Mouse (Mus musculus): Measurements from ENCODE around the gene Dffa. TPM values are rescaled to one million over a fixed set of nuclear protein-coding genes. Genes with fewer than 3 reads are reported as not detected.
"Not testable (repeated sequence)": the region's sequence is repeated elsewhere in the genome, so short reads cannot be mapped to it uniquely, and the experiment has no call there.

Gene Dffa
- polyA plus RNA-seq, 1 experiment from 2014 or later: 17.7 TPM

GRCm38 (mm10) chr4:149080111-149080510 lies 23.8 kb upstream of the Dffa start:
- 91% methylated on average over 8 of the region's 8 CpGs for WGBS
- no peak overlapping the region for H3K4me2 ChIP-seq (ENCODE audit: low read length)
- H3K36me3 ChIP-seq (ENCODE audit: control insufficient read depth, insufficient read depth, low read length): peaks cover 3% of the 10 kb centered on the region; the same call in 1 of the 2 replicates
- ATAC-seq (ENCODE audit: low FRiP score, low TSS enrichment) (no peak), DNase-seq (no peak)
- no peaks in the 10 kb centered on the region for H3K9me3 ChIP-seq (ENCODE audit: control insufficient read depth, low read length)
- no peaks in the 10 kb centered on the region for H3K27me3 ChIP-seq (ENCODE audit: control insufficient read depth, insufficient read depth, low read length)
- no peak overlapping the region for H3K4me3 ChIP-seq (replicated peaks; ENCODE audit: low read depth, low read length)
- H3K9ac ChIP-seq (replicated peaks; ENCODE audit: low read length): no peak overlapping the region
- H3K4me1 ChIP-seq (ENCODE audit: control insufficient read depth, insufficient read depth, low read length): no peaks in the 10 kb centered on the region
- H3K27ac ChIP-seq (replicated peaks; ENCODE audit: low read depth, low read length): no peak overlapping the region

- Histone ChIP-seq H3K9me3 (ENCODE audit: control insufficient read depth, low read length) (no peaks in the 10 kb centered on the region), H3K4me2 (ENCODE audit: low read length) (no peak overlapping the region), H3K9ac (replicated peaks; ENCODE audit: low read length) (no peak overlapping the region), H3K4me3 (replicated peaks; ENCODE audit: low read depth, low read length) (no peak overlapping the region), H3K4me1 (ENCODE audit: control insufficient read depth, insufficient read depth, low read length) (no peaks in the 10 kb centered on the region), H3K27ac (replicated peaks; ENCODE audit: low read depth, low read length) (no peak overlapping the region), H3K27me3 (ENCODE audit: control insufficient read depth, insufficient read depth, low read length) (no peaks in the 10 kb centered on the region), H3K36me3 (ENCODE audit: control insufficient read depth, insufficient read depth, low read length) (no peaks in the 10 kb centered on the region)
- 82% methylated on average over 17 of the region's 17 CpGs for WGBS
- ATAC-seq (ENCODE audit: low FRiP score, low TSS enrichment): no peak
- DNase-seq: no peak
Measured at GRCm38 (mm10) chr4:149081528-149081927, 22.4 kb upstream of the Dffa start.

GRCm38 (mm10) chr4:149085381-149085780 lies 18.6 kb upstream of the Dffa start:
- DNase-seq (no peak), ATAC-seq (ENCODE audit: low FRiP score, low TSS enrichment) (no peak)
- Histone ChIP-seq H3K27ac (replicated peaks; ENCODE audit: low read depth, low read length) (no peak overlapping the region), H3K4me1 (ENCODE audit: control insufficient read depth, insufficient read depth, low read length) (no peaks in the 10 kb centered on the region), H3K4me3 (replicated peaks; ENCODE audit: low read depth, low read length) (no peak overlapping the region), H3K9me3 (ENCODE audit: control insufficient read depth, low read length) (no peaks in the 10 kb centered on the region), H3K9ac (replicated peaks; ENCODE audit: low read length) (no peak overlapping the region), H3K36me3 (ENCODE audit: control insufficient read depth, insufficient read depth, low read length) (no peaks in the 10 kb centered on the region), H3K27me3 (ENCODE audit: control insufficient read depth, insufficient read depth, low read length) (no peaks in the 10 kb centered on the region), H3K4me2 (ENCODE audit: low read length) (no peak overlapping the region)
- 80% methylated on average over 5 of the region's 5 CpGs for WGBS

- no peak overlapping the region for H3K9ac ChIP-seq (replicated peaks; ENCODE audit: low read length)
- no peaks in the 10 kb centered on the region for H3K4me1 ChIP-seq (ENCODE audit: control insufficient read depth, insufficient read depth, low read length)
- no peak overlapping the region for H3K27ac ChIP-seq (replicated peaks; ENCODE audit: low read depth, low read length)
- ATAC-seq (ENCODE audit: low FRiP score, low TSS enrichment): no peak
- DNase-seq: no peak
- no peaks in the 10 kb centered on the region for H3K9me3 ChIP-seq (ENCODE audit: control insufficient read depth, low read length)
- no peaks in the 10 kb centered on the region for H3K27me3 ChIP-seq (ENCODE audit: control insufficient read depth, insufficient read depth, low read length)
- H3K4me3 ChIP-seq (replicated peaks; ENCODE audit: low read depth, low read length): no peak overlapping the region
- H3K36me3 ChIP-seq (ENCODE audit: control insufficient read depth, insufficient read depth, low read length): peaks cover 6% of the 10 kb centered on the region; the same call in 1 of the 2 replicates
- no peak overlapping the region for H3K4me2 ChIP-seq (ENCODE audit: low read length)
- 93% methylated on average over 8 of the region's 8 CpGs for WGBS
Measured at GRCm38 (mm10) chr4:149091364-149091763, 12.6 kb upstream of the Dffa start.

- Histone ChIP-seq H3K9me3 (ENCODE audit: control insufficient read depth, low read length) (no peaks in the 10 kb centered on the region), H3K4me2 (ENCODE audit: low read length) (peak overlapping the region; percentile 91), H3K9ac (replicated peaks; ENCODE audit: low read length) (no peak overlapping the region), H3K36me3 (ENCODE audit: control insufficient read depth, insufficient read depth, low read length) (peaks cover 5% of the 10 kb centered on the region; the same call in 1 of the 2 replicates), H3K4me1 (ENCODE audit: control insufficient read depth, insufficient read depth, low read length) (peaks cover 9% of the 10 kb centered on the region), H3K27me3 (ENCODE audit: control insufficient read depth, insufficient read depth, low read length) (no peaks in the 10 kb centered on the region), H3K4me3 (replicated peaks; ENCODE audit: low read depth, low read length) (peak overlapping the region; percentile 97; the same call in 1 of the 2 replicates), H3K27ac (replicated peaks; ENCODE audit: low read depth, low read length) (no peak overlapping the region)
- DNase-seq (no peak), ATAC-seq (ENCODE audit: low FRiP score, low TSS enrichment) (no peak)
- WGBS: 86% methylated on average over 3 of the region's 3 CpGs
Measured at GRCm38 (mm10) chr4:149097956-149098355, 6.0 kb upstream of the Dffa start.

GRCm38 (mm10) chr4:149098571-149098970 lies 5.4 kb upstream of the Dffa start:
- H3K4me2 ChIP-seq (ENCODE audit: low read length): peak overlapping the region; percentile 91
- DNase-seq (no peak), ATAC-seq (ENCODE audit: low FRiP score, low TSS enrichment) (no peak)
- no peaks in the 10 kb centered on the region for H3K27me3 ChIP-seq (ENCODE audit: control insufficient read depth, insufficient read depth, low read length)
- peak overlapping the region; percentile 84; the same call in 1 of the 2 replicates for H3K9ac ChIP-seq (replicated peaks; ENCODE audit: low read length)
- H3K4me1 ChIP-seq (ENCODE audit: control insufficient read depth, insufficient read depth, low read length): peaks cover 9% of the 10 kb centered on the region
- WGBS: 23% methylated on average over 11 of the region's 11 CpGs
- H3K9me3 ChIP-seq (ENCODE audit: control insufficient read depth, low read length): no peaks in the 10 kb centered on the region
- 0 out of 2 replicates have a peak, but pooled peaks cover 3% of the 10 kb centered on the region for H3K36me3 ChIP-seq (ENCODE audit: control insufficient read depth, insufficient read depth, low read length)
- no peak overlapping the region for H3K27ac ChIP-seq (replicated peaks; ENCODE audit: low read depth, low read length)
- peak overlapping the region; percentile 97 for H3K4me3 ChIP-seq (replicated peaks; ENCODE audit: low read depth, low read length)

GRCm38 (mm10) chr4:149099369-149100017 lies 4.5 kb upstream of the Dffa start, which contains the start of gene Pex14:
TSS of gene Pex14 (minus strand) at chr4:149099876.
- DNase-seq (peak; percentile 95), ATAC-seq (ENCODE audit: low FRiP score, low TSS enrichment) (peak; percentile 84)
- Histone ChIP-seq H3K27me3 (ENCODE audit: control insufficient read depth, insufficient read depth, low read length) (no peaks in the 10 kb centered on the region), H3K9me3 (ENCODE audit: control insufficient read depth, low read length) (no peaks in the 10 kb centered on the region), H3K4me3 (replicated peaks; ENCODE audit: low read depth, low read length) (peak within 1 kb of the TSS; percentile 97), H3K9ac (replicated peaks; ENCODE audit: low read length) (peak within 1 kb of the TSS; percentile 84), H3K27ac (replicated peaks; ENCODE audit: low read depth, low read length) (peak within 1 kb of the TSS; percentile 38; the same call in 1 of the 2 replicates), H3K36me3 (ENCODE audit: control insufficient read depth, insufficient read depth, low read length) (no peaks in the 10 kb centered on the region), H3K4me2 (ENCODE audit: low read length) (peak within 1 kb of the TSS; percentile 91), H3K4me1 (ENCODE audit: control insufficient read depth, insufficient read depth, low read length) (peaks cover 12% of the 10 kb centered on the region)
- under 1% methylated on average over 50 of the region's 50 CpGs for WGBS

GRCm38 (mm10) chr4:149100449-149100848 lies 3.5 kb upstream of the Dffa start:
- H3K27me3 ChIP-seq (ENCODE audit: control insufficient read depth, insufficient read depth, low read length); H3K36me3 ChIP-seq (ENCODE audit: control insufficient read depth, insufficient read depth, low read length); H3K9ac ChIP-seq (replicated peaks; ENCODE audit: low read length); H3K9me3 ChIP-seq (ENCODE audit: control insufficient read depth, low read length); ATAC-seq (ENCODE audit: low FRiP score, low TSS enrichment); H3K27ac ChIP-seq (replicated peaks; ENCODE audit: low read depth, low read length); H3K4me3 ChIP-seq (replicated peaks; ENCODE audit: low read depth, low read length); DNase-seq: not testable (repeated sequence)
- Histone ChIP-seq H3K4me1 (ENCODE audit: control insufficient read depth, insufficient read depth, low read length) (peaks cover 17% of the 10 kb centered on the region), H3K4me2 (ENCODE audit: low read length) (peak overlapping the region; percentile 51; the same call in 1 of the 2 replicates)
- WGBS: 88% methylated on average over 12 of the region's 12 CpGs

- no peak for ATAC-seq (ENCODE audit: low FRiP score, low TSS enrichment)
- WGBS: 90% methylated on average over 3 of the region's 3 CpGs
- no peak for DNase-seq
- no peak overlapping the region for H3K9ac ChIP-seq (replicated peaks; ENCODE audit: low read length)
- H3K4me1 ChIP-seq (ENCODE audit: control insufficient read depth, insufficient read depth, low read length): peaks cover 17% of the 10 kb centered on the region
- H3K9me3 ChIP-seq (ENCODE audit: control insufficient read depth, low read length): no peaks in the 10 kb centered on the region
- no peaks in the 10 kb centered on the region for H3K27me3 ChIP-seq (ENCODE audit: control insufficient read depth, insufficient read depth, low read length)
- 0 out of 2 replicates have a peak, but pooled peaks cover 6% of the 10 kb centered on the region for H3K36me3 ChIP-seq (ENCODE audit: control insufficient read depth, insufficient read depth, low read length)
- no peak overlapping the region for H3K4me2 ChIP-seq (ENCODE audit: low read length)
- no peak overlapping the region for H3K27ac ChIP-seq (replicated peaks; ENCODE audit: low read depth, low read length)
- no peak overlapping the region for H3K4me3 ChIP-seq (replicated peaks; ENCODE audit: low read depth, low read length)
Measured at GRCm38 (mm10) chr4:149101456-149101855, 2.5 kb upstream of the Dffa start.
